Mouse (Mus musculus) adrenal gland, postnatal 0 days (tissue): ENCODE measurements around the gene Uxt. TPM values are rescaled to one million over a fixed set of nuclear protein-coding genes. Genes with fewer than 3 reads are reported as not detected.

Experiments
- polyA plus RNA-seq: library from polyadenylated mRNA; unstranded; fragments of >200 nt; fragmentation: Nextera tagmentation; extraction: Ambion mirVana; gene quantifications from 2 replicates; pipeline ENCODE4 v1.2.1, GENCODE M21; 2015

Uxt gene
- 92.3 and 95.6 TPM in 2 replicates for polyA plus RNA-seq

GRCm38 (mm10) chrX:20961477-20962378, at the start of gene Uxt:
Uxt (minus strand) TSS chrX:20962017.

GRCm38 (mm10) chrX:20950191-20950880, 11.5 kb downstream of the Uxt start, which contains the start of gene Elk1:
Elk1 (minus strand) TSS chrX:20950608.

GRCm38 (mm10) chrX:20931364-20931763, 30.5 kb downstream of the Uxt start, which contains the start of gene Cfp:
Cfp (minus strand) TSS chrX:20931555.

GRCm38 (mm10) chrX:20920844-20921364, 40.9 kb downstream of the Uxt start, which contains the start of gene Syn1:
Syn1 (minus strand) TSS chrX:20921004.

Other genes with a start within 250 kb of the Uxt start
- 100 and 134 TPM in 2 replicates for gene Araf, start 164.2 kb downstream of the Uxt start, polyA plus RNA-seq
- 51.9 and 61.8 TPM in 2 replicates for gene Timp1, start 91.9 kb downstream of the Uxt start, polyA plus RNA-seq
- gene Syn1, start 41.0 kb downstream of the Uxt start, polyA plus RNA-seq: 10.5 and 32.6 TPM in 2 replicates
- gene Cfp, start 30.5 kb downstream of the Uxt start, polyA plus RNA-seq: 18.0 and 19.7 TPM in 2 replicates
- gene Elk1, start 11.4 kb downstream of the Uxt start, polyA plus RNA-seq: 8.5 and 9.2 TPM in 2 replicates
- 6.3 and 6.4 TPM in 2 replicates for gene Zfp182, start 100.3 kb upstream of the Uxt start, polyA plus RNA-seq
- gene Spaca5, start 106.4 kb upstream of the Uxt start, polyA plus RNA-seq: not detected in 2 replicates
- gene Zfp300, start 127.5 kb upstream of the Uxt start, polyA plus RNA-seq: 1.8 and 3.3 TPM in 2 replicates
- not detected in 2 replicates for gene Ssxa1, start 153.8 kb upstream of the Uxt start, polyA plus RNA-seq
- gene Gm21876, start 213.6 kb upstream of the Uxt start, polyA plus RNA-seq: not detected in 2 replicates